Mouse (Mus musculus) cerebellum, postnatal 14 days (tissue): ENCODE results near the gene 1700037H04Rik.

Source experiments
- DNase-seq, 2 experiments: peaks; one replicate each; pipeline ENCODE4 v3.0.0; 2021; ENCODE audit warnings: mixed read lengths in 2 of 2

The 1700037H04Rik gene

DNA sequence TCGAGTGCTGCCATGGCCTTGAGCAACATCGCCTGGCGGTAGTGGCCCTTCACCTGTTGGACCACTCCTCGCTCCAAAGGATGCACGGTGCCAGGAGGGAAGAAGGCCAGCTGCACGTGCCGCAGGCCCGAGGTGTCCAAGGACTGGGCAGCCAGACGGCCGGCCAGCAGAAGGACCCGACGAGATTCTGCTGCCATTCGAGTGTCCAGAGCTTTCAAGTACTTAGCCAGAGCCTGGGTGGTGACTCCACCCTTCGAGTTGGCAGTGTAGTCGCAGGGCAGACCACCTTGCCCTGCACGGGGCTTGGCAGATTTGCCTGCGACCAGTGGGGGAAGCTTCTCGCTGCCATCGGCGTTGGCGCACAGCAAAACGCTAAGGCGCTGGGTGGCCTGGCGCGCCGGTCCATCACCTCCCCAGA is 19.0 kb upstream of the 1700037H04Rik start:
- peak; percentile 59 to 66 for DNase-seq

DNA sequence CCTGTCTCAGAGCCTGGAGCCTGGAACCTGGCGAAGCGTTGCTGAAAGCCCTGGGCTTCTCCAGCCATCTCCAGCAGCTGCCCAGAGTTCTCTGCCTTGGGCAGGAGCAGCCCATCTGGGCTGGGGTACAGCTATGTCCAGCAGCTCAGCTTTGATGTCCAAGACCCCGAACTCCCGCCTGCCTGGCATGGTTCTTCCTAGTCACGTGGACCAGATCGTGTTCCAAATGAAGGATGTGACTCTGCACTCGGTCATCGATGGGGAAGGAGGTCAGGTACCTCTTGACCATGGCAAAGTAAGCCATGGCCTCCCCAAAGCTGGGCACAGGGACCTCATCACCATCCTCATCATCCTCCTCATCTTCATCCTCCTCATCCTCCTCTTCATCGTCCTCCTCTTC is 18.1 kb upstream of the 1700037H04Rik start:
- peak; percentile 33 to 37 for DNase-seq

DNA sequence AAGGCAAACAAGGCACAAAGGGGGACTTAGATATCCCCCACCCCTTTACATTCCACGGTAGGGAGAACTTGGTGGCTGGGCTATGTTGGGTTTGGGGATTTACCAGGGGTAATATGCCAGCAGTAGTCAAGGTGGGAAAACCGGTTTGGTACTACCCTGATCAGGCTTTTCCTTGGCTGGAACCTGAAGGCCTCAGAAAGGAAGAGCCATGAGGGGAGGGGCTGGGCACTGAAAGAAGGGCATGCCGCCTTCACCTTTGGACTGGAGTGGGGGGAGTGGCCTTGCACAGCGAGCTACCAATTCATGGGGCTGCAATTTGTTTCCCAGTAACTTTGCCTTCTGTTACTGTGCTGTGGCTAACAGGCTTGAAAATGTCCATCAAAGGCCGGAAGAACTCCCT is 16.6 kb upstream of the 1700037H04Rik start:
- DNase-seq, result no peak

DNA sequence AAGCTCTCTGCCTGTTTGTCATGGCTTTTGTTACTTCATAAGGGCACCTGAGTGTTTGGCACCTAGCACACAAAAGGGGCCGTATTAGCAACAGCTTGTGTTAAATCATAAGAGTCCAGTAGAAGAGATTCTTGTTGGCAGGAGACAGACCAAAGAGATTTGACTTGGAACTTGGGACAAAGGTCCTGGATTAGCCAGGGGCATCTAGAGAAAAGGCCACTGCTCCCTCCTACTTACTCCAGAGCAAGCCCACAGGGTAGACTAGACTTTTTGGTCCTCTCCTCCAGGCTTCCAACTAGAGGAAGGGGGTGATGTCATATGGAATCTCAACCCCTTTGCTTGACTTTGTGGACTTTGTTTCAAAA is 16.0 kb upstream of the 1700037H04Rik start:
- no peak for DNase-seq

DNA sequence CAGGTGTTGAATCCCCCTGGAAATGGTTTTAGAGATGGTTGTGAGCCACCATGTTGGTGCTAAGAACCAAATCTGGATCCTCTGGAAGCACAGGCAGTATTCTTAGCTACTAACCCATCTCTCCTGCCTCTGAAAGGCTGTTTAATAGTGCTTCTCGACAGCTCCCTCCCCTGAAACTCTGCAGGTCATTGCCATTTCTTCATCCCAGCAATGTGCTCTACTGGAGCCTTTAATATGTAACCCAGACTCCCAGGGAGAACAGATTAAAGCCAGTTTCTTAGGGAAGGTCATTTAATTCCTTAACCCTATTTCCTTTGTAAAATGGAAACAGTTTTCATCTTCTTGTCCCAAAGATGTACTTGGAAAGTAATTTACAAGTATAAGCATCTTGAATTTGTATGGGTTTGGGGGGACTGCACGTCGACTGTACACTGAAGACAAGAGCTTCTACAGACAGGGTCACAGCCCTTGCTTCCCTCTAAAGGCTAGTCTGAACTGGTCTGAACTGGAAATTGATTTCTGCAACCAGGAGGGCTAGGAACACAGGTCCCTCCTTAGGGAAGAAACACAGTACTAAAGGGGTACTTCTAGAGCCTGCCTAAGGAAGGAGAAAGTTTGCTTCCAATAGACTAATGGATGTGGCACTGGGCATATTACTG is 15.5 kb upstream of the 1700037H04Rik start:
- no peak for DNase-seq

DNA sequence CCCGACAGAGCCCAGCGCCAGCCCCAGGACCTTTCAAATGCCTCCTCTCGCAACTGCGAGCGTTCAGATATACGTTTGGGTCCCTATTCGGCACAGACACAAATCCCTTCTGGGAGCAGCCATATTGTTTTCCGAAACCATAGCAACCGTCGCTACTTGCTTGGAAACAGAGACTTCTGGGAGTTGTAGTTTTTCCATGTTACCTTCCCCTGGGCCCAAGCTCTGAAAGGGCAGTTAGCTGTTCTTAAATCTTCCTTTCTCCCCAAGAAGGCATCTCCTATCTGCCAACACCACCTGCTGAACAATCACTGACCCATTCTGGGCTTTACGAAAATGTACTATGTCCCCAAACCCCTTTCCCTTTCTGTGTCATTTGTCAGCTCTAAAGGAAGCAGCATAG is 14.8 kb upstream of the 1700037H04Rik start:
- peak; percentile 55 to 78 for DNase-seq

DNA sequence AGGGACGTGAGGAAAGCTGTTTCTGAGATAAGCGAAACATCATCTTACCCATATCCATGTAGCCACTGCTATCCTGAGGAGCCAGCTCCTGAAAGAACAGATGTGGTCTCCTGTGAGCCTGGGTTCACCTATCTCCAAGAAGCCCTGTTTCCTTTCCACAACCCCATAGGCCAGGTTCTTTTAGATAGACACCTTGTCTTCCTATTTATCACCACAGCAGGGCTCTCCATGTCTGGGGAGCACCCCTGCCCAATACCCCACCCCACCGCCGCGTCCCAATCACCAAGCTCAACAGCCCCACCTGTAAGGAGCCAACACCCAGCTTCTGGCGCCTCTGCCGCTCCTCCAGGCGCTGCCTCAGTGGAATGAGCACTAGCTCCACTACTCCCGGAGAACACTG is 12.4 kb upstream of the 1700037H04Rik start:
- no peak for DNase-seq

DNA sequence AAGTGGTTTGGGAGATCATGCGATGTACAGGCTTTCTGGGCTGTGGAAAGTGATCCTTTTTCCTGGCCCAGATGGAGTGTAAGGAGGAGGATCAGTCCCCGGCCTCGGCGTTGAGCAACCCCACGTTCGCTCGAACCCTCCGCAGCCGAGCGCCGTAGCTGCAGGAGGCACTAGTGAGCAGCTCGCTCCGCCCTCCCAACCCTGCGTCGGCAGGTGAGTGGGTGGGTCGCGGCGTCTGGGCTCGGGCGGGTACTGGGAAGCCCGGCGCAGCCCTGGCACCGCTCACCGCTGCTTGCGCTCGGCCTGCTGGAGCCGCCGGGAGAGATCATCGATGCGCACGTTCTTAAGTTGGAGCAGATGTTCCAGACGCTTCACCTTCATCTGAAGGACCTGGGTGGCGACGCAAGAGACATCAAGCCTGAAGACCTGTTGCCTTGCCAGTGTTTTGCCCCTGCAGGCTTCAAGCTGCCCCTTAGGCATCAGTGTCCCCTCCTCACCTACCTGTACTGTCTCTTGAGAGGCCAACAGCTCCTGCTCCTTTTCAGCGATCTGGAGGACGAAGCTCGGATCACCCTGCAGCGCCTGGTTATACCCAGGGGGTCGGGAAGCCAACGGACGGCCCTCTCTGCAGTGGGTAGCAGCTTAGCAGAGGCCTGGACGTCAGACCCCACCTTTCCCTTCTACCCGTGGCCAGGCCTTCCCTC is 11.7 kb upstream of the 1700037H04Rik start:
- peak; percentile 58 to 68 for DNase-seq

DNA sequence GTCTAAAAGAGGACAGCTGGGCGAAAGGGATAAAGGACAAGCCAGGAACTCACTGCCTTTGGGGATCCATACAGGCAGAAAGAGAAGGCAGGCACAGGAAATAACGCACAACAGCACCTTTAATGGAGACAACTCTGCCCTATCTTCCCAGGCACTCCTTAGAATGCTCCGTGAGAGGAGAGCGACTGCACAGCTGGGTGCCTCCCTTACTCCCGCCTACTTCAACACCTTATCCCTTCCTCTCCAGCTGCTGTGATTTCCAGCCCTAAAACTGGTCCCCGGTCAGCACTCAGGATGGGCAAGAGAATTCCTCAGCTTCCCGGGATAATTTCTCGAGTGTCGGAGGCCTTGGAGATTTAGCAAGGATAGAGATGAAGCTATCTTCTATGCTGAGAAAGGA is 11.1 kb upstream of the 1700037H04Rik start:
- DNase-seq, result no peak

DNA sequence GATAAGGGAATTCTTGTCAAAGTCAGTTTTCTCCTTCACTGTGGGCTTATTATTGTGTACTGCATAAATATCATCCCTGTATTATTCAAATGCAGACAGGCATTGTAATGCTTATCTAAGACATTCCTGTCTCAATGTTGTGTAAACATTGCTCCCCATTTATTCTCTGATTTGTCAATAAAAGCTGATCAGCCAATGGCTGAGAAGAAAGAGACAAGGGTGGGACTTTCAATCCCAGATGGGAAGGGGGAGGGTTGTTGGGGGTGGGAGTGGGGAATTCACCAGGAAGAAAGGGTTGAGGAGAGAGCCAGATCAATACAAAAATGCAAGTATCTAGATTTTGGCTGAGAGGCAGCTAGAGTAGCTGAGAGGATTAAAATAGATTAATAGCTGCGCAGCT is 9.0 kb upstream of the 1700037H04Rik start:
- no peak for DNase-seq

DNA sequence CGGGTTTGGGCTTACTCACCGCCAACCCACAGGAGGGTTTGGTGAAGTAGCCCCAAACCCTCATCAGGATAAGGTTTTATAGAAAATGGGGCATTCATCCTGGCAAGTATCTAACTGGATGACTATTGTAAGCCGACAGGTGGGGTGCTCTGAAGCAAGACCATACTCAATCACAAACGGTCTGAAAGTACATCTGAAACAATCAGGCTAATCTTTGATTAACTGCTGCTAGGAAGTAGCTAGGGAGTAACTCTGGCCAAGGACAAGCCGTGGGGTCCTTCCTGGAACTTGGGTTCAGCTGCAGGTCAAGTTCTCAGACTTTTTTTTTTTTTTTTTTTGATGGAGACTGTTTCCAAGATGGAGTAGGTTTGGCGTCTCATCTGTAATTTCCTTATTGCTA is 8.1 kb upstream of the 1700037H04Rik start:
- DNase-seq, result no peak

DNA sequence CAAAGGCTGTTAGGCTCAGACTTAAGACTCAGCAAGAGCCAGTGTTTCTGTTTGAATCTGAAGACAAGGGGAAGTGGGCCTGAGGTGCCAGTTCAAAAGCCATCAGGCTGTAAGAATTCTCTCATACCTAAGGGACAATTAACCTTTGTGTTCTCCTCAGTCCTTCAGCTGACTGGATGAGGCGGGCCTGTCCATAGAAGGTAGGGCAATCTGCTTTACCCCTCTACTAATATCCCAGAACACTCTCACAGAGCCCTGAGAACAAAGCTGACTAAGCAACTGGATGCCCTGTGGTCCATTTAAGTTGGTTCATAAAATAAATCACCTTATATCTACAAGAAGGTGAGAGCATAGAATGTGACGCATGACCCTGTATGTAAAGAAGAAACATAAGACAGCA is 6.3 kb upstream of the 1700037H04Rik start:
- no peak for DNase-seq

DNA sequence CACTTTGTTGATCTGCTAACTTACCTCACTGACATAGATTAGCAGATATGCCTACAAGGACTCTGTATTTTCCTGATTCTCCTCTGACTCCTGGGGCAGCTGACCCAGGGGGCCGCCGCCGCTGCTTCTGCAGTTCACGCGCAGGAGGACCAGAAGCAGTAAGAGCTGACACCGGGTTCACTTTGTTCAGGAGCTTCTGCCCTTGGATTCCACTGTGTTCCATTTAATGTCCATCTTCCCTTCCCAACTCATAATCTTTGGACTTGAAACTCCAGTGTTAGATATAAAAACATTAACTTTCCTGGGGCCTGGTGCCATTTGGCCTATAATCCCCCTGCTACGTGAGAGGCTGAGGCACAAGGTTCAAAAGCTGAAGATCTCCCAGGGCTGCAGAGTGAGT is 4.0 kb upstream of the 1700037H04Rik start:
- DNase-seq, result no peak

DNA sequence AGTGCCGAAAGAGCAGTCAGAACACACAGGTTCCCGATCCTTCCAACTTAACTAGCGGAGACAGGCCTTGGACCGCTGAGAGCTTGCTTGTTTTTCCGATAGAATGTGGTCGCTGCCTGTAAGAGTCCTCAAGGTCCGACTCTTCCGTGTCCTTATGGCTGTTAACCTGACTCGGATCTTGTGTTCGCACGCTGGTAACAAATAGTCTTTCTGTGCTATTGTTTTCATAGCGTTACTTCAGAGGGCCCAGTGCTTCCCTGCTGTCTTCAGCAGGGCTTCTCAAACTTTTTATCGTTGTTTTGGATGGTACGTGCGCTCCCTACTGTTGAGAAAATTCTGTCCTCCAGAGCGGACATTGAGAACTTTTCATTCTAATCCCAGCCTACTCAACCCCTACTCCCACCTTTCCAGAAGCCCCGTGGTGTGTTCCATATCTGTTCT is 810 bp upstream of the 1700037H04Rik start:
- DNase-seq, result no peak

DNA sequence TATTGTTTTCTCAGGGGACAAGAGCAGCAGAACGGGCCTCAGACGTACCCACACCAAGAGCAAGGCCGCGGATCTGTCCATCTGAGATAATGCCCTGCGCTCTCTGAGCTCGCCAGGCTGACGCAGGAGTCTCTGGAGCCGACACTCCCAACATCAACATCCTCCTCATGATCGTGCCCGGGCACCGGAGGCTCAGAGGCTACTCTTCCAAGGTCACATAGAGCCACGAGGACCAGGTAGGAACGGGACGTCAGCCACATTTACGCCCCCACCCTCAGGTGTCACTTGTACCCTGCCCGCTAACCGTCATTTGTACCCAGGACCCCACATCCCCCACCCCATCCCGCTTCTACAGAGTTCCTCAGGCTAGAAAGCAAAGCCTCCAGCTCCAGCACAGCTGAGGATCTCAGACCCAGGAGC is 380 bp downstream of the 1700037H04Rik start:
- DNase-seq, result no peak

DNA sequence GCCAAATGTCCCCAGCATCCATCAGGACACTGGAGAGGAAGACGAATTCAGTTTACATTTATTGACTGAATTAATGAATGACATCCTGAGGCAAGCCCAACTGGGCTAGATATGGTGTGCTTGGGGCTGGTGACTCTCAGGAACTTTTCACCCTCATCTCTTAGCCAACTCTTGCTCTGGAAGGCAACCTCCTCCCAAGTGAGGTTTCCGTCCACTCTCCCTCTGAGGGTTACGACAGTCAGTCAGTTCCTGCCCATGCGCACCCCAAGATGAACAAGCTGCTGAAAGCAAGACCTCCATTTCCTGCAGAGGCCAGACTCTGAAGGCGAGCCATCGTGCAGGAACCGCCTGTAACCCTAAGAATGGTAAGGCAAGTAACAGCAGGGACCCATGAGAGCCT is 2.9 kb downstream of the 1700037H04Rik start:
- DNase-seq, result no peak

DNA sequence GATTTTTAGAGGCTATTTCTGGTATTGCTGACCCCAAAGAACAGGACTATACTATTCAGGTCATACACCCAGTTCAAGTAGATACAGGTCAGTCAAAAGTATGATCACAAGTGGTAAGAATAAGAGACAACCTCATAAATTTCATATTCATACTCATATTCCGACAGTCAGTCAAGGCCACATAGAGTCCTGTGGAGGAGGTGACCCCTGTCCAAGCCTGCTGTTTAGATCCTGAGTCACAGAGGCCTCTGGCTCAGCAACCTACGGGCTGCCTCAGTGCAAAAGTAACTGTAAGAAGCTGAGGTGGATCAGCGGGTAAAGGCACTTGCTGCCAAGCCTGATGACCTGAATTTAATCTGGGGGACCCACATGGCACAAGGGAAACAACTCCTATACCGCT is 5.8 kb downstream of the 1700037H04Rik start:
- DNase-seq, result no peak

DNA sequence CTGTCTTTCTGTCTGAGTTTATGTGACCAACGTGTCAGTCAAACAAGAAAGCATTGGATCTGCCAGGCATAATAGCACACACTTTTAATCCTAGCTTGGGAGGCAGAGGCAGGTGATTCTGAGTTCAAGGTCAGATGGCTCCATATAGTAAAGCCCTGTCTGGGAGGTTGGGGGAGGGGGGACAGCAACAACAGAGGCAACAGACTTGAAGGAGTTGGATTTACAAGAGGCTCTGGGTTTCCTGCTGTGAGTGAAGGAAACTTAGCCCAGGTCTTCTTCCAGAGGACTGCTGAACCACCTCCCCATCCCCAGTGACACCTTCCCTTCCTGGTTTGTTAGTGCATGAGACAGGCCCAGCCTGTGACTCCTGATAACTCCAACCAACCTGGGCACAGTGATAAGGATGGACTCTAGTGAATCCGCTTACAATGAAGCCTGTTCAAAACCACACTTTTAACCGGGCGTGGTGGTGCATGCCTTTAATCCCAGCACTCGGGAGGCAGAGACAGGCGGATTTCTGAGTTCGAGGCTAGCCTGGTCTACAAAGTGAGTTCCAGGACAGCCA is 7.6 kb downstream of the 1700037H04Rik start:
- DNase-seq, result no peak

DNA sequence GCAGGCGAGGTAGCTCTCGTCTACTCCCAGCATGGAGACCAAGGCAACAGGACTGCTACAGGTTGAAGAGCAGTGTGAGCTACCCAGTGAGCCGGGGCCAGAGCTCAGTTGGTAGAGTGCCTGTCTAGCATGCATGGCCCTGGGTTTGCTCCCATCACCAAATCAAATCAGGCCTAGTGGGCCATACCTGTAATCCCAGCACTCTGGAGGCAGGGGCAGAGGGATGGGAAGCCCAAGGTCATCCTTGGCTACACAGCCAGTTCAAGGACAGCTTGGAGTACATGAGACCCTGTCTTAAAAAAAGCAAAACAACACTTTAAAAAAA is 10.7 kb downstream of the 1700037H04Rik start:
- DNase-seq, result no peak

DNA sequence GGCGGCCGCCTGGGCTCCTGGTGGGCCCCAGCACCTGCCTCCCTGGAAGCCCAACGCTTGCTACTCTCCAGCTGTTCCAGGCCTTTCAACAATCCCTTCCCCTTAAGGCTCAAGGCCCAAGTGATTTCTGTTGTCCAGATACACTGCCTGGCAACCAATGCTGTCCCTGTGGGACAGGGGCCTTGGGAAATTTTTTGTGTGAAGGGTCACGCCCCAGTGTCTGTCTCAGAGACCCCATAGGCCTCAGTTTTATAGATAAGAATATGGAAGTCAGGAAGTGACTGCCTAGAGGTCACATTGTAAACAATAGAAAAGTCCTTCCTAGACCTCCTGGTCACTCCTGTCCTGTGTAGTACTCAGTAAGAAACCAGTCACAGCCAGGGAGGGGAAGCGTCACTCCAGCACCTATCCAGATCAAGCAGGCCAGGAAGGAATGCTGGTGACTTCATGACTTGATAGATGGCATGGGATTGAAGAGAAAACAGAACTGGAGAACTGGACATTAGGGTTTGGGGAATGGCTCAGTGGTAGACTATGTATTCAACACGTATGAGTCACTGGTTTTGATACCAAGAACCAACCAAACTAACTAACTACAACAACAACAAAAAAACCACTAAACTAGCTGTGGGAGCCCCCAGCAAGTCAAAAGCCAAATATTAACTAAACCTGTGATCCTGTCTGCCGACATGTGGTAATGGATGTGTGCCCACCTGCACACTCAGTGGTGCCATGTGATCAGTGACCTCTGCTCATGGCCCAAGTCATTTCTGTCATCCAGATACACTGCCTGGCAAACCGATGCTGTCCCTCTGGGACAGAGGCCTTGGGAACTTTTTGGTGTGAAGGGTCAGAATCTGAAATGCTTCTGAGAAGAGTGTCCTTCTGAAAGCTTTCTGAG is 11.3 kb downstream of the 1700037H04Rik start:
- no peak for DNase-seq

DNA sequence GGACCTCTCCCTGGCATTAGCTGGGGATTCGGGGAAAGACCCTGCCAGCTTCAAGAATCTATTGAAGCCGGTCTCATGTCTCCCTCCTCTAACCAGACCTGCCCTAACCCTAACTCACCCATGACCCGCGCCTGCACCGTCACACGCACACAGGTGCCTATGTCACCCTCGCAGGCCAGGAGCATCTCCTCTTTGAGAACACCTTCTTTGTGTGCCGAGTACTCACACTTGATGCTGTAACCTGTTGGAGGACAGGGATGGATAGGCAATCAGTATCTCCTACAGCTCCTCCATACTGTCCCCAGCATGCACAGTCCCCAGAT is 12.9 kb downstream of the 1700037H04Rik start:
- DNase-seq, result no peak

DNA sequence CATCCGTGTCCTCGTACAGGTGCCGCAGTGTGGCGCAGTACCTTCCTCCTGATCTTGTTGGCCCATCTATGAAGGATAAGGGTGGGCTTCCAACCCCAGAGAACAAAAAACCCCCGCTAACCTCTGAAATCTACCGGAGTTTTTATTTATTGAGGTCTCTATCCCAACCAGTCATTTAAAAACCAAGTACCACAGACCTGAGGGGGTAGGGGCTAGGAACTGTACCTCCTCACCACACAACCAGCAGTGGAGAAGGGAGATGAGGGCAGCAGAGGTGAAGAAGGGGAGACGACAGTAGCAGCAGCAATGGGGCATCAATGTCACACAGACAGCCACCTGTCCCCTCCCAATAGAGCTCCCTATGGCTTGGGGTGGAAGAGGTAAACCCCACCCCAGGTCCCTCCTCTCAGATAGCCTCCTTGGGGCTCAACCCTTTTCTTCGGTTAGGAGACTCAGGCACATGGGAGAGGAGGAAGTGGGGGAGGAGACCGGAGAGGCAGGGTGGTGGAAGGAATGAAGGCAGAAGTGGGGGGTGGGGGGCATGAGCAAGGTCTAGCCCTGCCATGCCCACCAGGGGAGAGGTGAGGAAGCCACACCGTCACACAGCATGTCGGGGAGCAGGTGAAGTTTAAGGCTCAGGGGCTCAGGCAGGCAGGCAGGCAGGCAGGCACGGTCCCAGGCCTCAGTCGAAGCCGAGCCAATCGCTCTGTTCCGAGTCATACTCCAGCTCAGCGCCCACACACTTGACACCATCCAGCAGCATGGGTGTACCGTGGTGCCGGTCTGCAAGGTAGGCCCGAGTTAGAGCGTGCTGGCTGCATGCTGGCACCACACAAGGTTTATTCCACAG is 13.5 kb downstream of the 1700037H04Rik start:
- DNase-seq, result no peak

DNA sequence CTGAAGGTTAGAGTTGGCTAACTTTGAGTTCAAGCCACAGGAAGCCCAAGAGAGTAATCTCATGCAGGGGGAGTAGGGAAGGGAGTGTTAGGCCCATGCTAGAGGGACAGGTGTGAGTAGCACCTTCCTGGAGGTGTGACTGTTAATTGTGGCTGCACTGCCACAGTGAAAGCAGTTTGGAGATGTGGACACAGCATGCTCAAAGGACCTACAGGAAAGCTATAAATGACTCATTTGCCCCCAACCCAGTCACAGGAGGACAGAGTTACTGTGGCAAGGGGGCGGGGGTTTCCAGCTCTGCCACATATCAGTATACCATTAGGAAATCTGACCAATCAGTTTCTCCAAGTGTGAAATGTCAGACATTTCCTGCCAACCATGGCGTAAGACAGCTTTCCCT is 14.3 kb downstream of the 1700037H04Rik start:
- DNase-seq, result no peak
